Mouse (Mus musculus) left cerebral cortex, adult 8-10 months (tissue): Measurements from ENCODE around the gene Sap18b. TPM values are rescaled to one million over a fixed set of nuclear protein-coding genes. Genes with fewer than 3 reads are reported as not detected.

ENCODE experiments used
- total RNA-seq, 4 experiments: library from RNA; stranded (reverse); gene quantifications; 2 replicates each; pipeline ENCODE4 v1.2.4; 2022

Gene Sap18b
- total RNA-seq, 4 experiments from 2014 or later: 45.9 to 88.1 (median 66.7) TPM

Other genes starting within 250 kb of the Sap18b start
- gene Prss54, start 249.0 kb upstream of the Sap18b start, total RNA-seq: not detected
- gene Gins3, start 191.9 kb upstream of the Sap18b start, total RNA-seq: 1 to 10 TPM; 2.0 to 3.0 (median 2.7) TPM
- 1,000 to 10,000 TPM; 1,680 to 1,868 (median 1,803) TPM for gene Ndrg4, start 148.4 kb upstream of the Sap18b start, total RNA-seq
- gene Setd6, start 109.5 kb upstream of the Sap18b start, total RNA-seq: 10 to 100 TPM; 17.6 to 25.4 (median 23.4) TPM
- 100 to 1,000 TPM; 113 to 140 (median 126) TPM for gene Cnot1, start 17.9 kb upstream of the Sap18b start, total RNA-seq
- 10 to 100 TPM; 22.7 to 27.9 (median 25.4) TPM for gene Slc38a7, start 28.2 kb downstream of the Sap18b start, total RNA-seq
- 100 to 1,000 TPM; 236 to 256 (median 250) TPM for gene Got2, start 63.2 kb downstream of the Sap18b start, total RNA-seq